Mouse (Mus musculus): ENCODE data around the gene Rbm4b.

DNA sequence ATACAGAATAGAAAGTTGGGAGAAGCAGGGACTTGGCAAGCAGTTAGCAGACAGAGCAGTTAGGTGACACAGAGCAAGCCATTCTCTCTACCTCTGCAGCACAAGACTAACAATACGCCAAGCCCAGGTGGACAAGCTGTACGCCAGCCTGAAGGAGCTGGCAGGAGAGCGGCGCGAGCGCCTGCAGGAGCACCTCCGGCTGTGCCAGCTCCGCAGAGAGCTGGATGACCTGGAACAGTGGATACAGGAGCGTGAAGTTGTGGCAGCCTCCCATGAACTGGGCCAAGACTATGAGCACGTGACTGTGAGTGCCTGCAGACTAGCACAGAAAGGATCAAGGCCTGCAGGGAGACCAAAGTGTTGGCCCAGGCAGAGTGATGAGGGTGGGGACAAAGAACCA lies 10.6 kb upstream of the Rbm4b start:
- TF ChIP-seq CTCF (conservative IDR thresholded peaks at IDR 0.05; ENCODE audit: insufficient read depth, insufficient read length, low read depth, low read length) (no peak), POLR2A (IDR thresholded peaks at IDR 0.05; ENCODE audit: low read depth, low read length) (no peak)

Data from kidney, adult 2 months (tissue).